Mouse (Mus musculus) erythroblast, embryonic 14.5 days (primary cell): ENCODE data around the gene Stard9. TPM values are rescaled to one million over a fixed set of nuclear protein-coding genes. Genes with fewer than 3 reads are reported as not detected.

Source experiments
- H3K27me3 ChIP-seq: 2 replicates; pipeline ENCODE4 v1.6.1; 2012; ENCODE audit warnings: inconsistent platforms; ENCODE audit not compliant: control insufficient read depth
- H3K36me3 ChIP-seq: 2 replicates; pipeline ENCODE4 v1.6.1; 2012; ENCODE audit warnings: mild to moderate bottlenecking, inconsistent platforms; ENCODE audit not compliant: control insufficient read depth
- H3K4me1 ChIP-seq: 2 replicates; pipeline ENCODE4 v1.6.1; 2012; ENCODE audit warnings: inconsistent platforms; ENCODE audit not compliant: control insufficient read depth
- H3K4me3 ChIP-seq: replicated peaks from 2 replicates; pipeline ENCODE3; 2012; ENCODE audit warnings: moderate library complexity, mild to moderate bottlenecking, inconsistent platforms
- H3K9me3 ChIP-seq: 2 replicates; pipeline ENCODE4 v1.6.1; 2012; ENCODE audit warnings: low read length, inconsistent platforms, mixed read lengths; ENCODE audit not compliant: control insufficient read depth
- GATA1 ChIP-seq: IDR thresholded peaks from 2 replicates; pipeline ENCODE4 v1.6.1; 2012; ENCODE audit warnings: low read length, inconsistent platforms, mixed read lengths
- TAL1 ChIP-seq: IDR thresholded peaks from 3 replicates; pipeline ENCODE4 v1.6.1; 2012; ENCODE audit warnings: low read length, inconsistent platforms, mixed read lengths
- polyA plus RNA-seq: library from polyadenylated mRNA; stranded (reverse); fragments of >175 nt; gene quantifications from 2 replicates; pipeline ENCODE4 v1.2.3, GENCODE M21; 2012

Gene Stard9
- polyA plus RNA-seq, 1 experiment: 0.12 TPM

- Histone ChIP-seq H3K36me3 (peaks cover 46% of the 10 kb centered on the region), H3K4me1 (peaks cover 58% of the 10 kb centered on the region)
- TF ChIP-seq GATA1 (no peak), TAL1 (no peak)
Measured at GRCm38 (mm10) chr2:120730639-120731166, 101.8 kb downstream of the Stard9 start.

GRCm38 (mm10) chr2:120731167-120731862 is 102.4 kb downstream of the Stard9 start:
- TF ChIP-seq GATA1: 0 out of 2 replicates have a peak, but pooled peaks have one; percentile 28
- peak; percentile 44 for TF ChIP-seq TAL1
- Histone ChIP-seq H3K4me1 (peaks cover 56% of the 10 kb centered on the region), H3K27me3 (no peaks in the 10 kb centered on the region), H3K36me3 (peaks cover 40% of the 10 kb centered on the region), H3K9me3 (no peaks in the 10 kb centered on the region), H3K4me3 (peak overlapping the region; percentile 79)

More at GRCm38 (mm10) chr2:120730639-120731166, 101.8 kb downstream of the Stard9 start:
- H3K9me3 ChIP-seq: no peaks in the 10 kb centered on the region
- H3K4me3 ChIP-seq: peak overlapping the region; percentile 79
- no peaks in the 10 kb centered on the region for H3K27me3 ChIP-seq

GRCm38 (mm10) chr2:120731877-120732530 is 103.1 kb downstream of the Stard9 start:
- TF ChIP-seq GATA1 (no peak), TAL1 (no peak)
- Histone ChIP-seq H3K4me3 (peak overlapping the region; percentile 79), H3K9me3 (no peaks in the 10 kb centered on the region), H3K4me1 (peaks cover 51% of the 10 kb centered on the region), H3K36me3 (peaks cover 33% of the 10 kb centered on the region), H3K27me3 (no peaks in the 10 kb centered on the region)

- Histone ChIP-seq H3K27me3 (no peaks in the 10 kb centered on the region), H3K36me3 (peaks cover 32% of the 10 kb centered on the region), H3K9me3 (no peaks in the 10 kb centered on the region), H3K4me3 (no peak overlapping the region), H3K4me1 (no peaks in the 10 kb centered on the region)
- TF ChIP-seq GATA1 (no peak), TAL1 (no peak)
Measured at GRCm38 (mm10) chr2:120745496-120745895, 116.6 kb downstream of the Stard9 start.

- Histone ChIP-seq H3K27me3 (no peaks in the 10 kb centered on the region), H3K9me3 (no peaks in the 10 kb centered on the region), H3K4me3 (no peak overlapping the region), H3K36me3 (peaks cover 34% of the 10 kb centered on the region), H3K4me1 (no peaks in the 10 kb centered on the region)
- TF ChIP-seq GATA1: no peak
- TF ChIP-seq TAL1: no peak
Measured at GRCm38 (mm10) chr2:120748041-120748440, 119.1 kb downstream of the Stard9 start.

- H3K36me3 ChIP-seq: peaks cover 7% of the 10 kb centered on the region
- TF ChIP-seq TAL1 (no peak), GATA1 (no peak)
Measured at GRCm38 (mm10) chr2:120761922-120762321, 133.0 kb downstream of the Stard9 start.

GRCm38 (mm10) chr2:120770265-120770935 is 141.5 kb downstream of the Stard9 start:
- Histone ChIP-seq H3K36me3 (peaks cover 11% of the 10 kb centered on the region), H3K27me3 (no peaks in the 10 kb centered on the region), H3K9me3 (no peaks in the 10 kb centered on the region), H3K4me1 (peaks cover 4% of the 10 kb centered on the region), H3K4me3 (no peak overlapping the region)
- TF ChIP-seq TAL1 (no peak), GATA1 (no peak)

More at GRCm38 (mm10) chr2:120761922-120762321, 133.0 kb downstream of the Stard9 start:
- H3K27me3 ChIP-seq: no peaks in the 10 kb centered on the region
- no peaks in the 10 kb centered on the region for H3K4me1 ChIP-seq
- no peak overlapping the region for H3K4me3 ChIP-seq
- no peaks in the 10 kb centered on the region for H3K9me3 ChIP-seq

Other genes starting within 250 kb of the Stard9 start
- 0.06 and 0.08 TPM in 2 replicates for gene Ganc, start 225.2 kb upstream of the Stard9 start, polyA plus RNA-seq
- 0.14 and 0.19 TPM in 2 replicates for gene Tmem87a, start 225.0 kb upstream of the Stard9 start, polyA plus RNA-seq
- gene Capn3, start 173.1 kb upstream of the Stard9 start, polyA plus RNA-seq: not detected in 2 replicates
- 0.30 and 0.44 TPM in 2 replicates for gene Zfp106, start 65.3 kb upstream of the Stard9 start, polyA plus RNA-seq
- 0.42 and 0.89 TPM in 2 replicates for gene Snap23, start 61.5 kb upstream of the Stard9 start, polyA plus RNA-seq
- gene Haus2, start 19.7 kb upstream of the Stard9 start, polyA plus RNA-seq: 0.15 and 0.17 TPM in 2 replicates
- 0.71 and 0.78 TPM in 2 replicates for gene Lrrc57, start 19.6 kb upstream of the Stard9 start, polyA plus RNA-seq
- gene Cdan1, start 221.0 kb downstream of the Stard9 start, polyA plus RNA-seq: 3.4 and 4.8 TPM in 2 replicates
- gene Ttbk2, start 221.5 kb downstream of the Stard9 start, polyA plus RNA-seq: 0.06 and 0.16 TPM in 2 replicates